Mouse (Mus musculus) thymus, postnatal 4 days (tissue): ENCODE measurements around the gene Vmn1r24.
"Not testable (repeated sequence)": the region's sequence is repeated elsewhere in the genome, so short reads cannot be mapped to it uniquely, and the experiment has no call there.

ENCODE experiments used
- DNase-seq: peaks from one replicate; pipeline ENCODE4 v3.0.0; 2021

Vmn1r24 gene

GRCm38 (mm10) chr6:57961403-57961802, at the start of gene Vmn1r24:
Gene Vmn1r24 (minus strand): TSS chr6:57961503.
- not testable (repeated sequence) for DNase-seq

- DNase-seq: no peak
Observed at GRCm38 (mm10) chr6:57980710-57981109, 19.4 kb upstream of the Vmn1r24 start, which contains the start of gene Vmn1r25. Gene Vmn1r25 (minus strand): TSS chr6:57980810.

GRCm38 (mm10) chr6:57926738-57927137, 34.6 kb downstream of the Vmn1r24 start, which contains the start of gene Vmn1r23:
Gene Vmn1r23 (minus strand): TSS chr6:57926838.
- no peak for DNase-seq

- no peak for DNase-seq
Observed at GRCm38 (mm10) chr6:57907928-57908327, 53.4 kb downstream of the Vmn1r24 start, which contains the start of gene Vmn1r22. Gene Vmn1r22 (minus strand): TSS chr6:57908028.
